Mouse (Mus musculus): ENCODE measurements around the gene Hcfc1r1. TPM values are rescaled to one million over a fixed set of nuclear protein-coding genes. Genes with fewer than 3 reads are reported as not detected.

Hcfc1r1 gene
- polyA plus RNA-seq, 1 experiment from 2014 or later, result 90.3 TPM

DNA sequence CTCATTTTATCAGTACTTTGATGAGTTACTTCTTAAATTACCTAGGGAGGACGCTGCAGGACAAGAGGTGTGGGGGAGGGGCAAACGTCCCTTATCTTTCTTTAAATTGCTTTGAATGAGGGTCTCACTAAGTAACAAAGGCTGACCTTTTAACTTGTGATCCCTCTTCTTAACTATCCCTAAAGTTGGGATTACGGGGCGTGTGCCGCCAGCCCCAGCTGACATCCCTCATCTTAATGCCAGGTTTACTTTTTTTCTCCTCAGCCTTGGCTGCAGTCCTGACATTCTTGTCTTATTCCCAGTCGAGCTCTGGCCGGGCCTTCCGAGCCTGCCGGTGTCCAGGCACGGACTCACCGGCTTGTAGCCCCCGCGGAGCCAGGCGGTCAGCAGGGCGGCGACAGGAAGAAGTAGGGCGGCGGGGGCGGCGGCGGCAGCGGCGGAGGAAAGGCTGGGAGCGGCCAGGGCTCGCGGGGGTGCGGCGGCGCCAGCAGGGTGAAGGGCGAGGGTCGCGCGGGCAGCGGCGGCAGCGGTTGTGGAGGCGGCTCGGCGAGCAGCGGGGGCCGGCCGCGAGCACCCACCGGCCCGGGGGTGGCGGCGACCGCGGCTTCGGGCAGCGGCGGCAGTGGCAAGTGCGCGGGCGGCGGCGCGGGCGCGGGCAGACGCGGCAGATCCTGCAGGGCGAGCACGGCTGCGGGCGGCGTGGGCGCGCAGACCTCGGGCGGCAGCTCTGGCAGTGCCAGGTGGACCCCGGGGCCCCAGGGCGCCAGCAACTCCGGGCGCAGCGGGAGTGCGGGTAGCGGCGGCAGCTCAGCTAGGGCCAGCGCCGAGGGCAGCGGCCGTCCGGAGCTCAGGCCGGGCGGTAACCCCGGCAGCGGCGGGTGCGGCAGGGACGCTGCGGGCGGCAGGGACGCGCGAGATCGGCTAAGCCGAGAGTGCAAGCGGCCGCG, 26.0 kb downstream of the Hcfc1r1 start:
- peak; percentile 72 for ATAC-seq (replicated peaks)
- H3K9me3 ChIP-seq, result no peaks in the 10 kb centered on the region
- H3K36me3 ChIP-seq, result no peaks in the 10 kb centered on the region
- H3K27me3 ChIP-seq, result peaks cover 28% of the 10 kb centered on the region
- no peak overlapping the region for H3K27ac ChIP-seq (replicated peaks)
- H3K4me3 ChIP-seq, result peak overlapping the region; percentile 86
- peak overlapping the region; percentile 100 for H3K4me2 ChIP-seq (replicated peaks)
- peak overlapping the region; percentile 59 for H3K9ac ChIP-seq (replicated peaks)
- WGBS, result under 1% methylated on average over 96 of the region's 101 CpGs
- peaks cover 9% of the 10 kb centered on the region for H3K4me1 ChIP-seq

DNA sequence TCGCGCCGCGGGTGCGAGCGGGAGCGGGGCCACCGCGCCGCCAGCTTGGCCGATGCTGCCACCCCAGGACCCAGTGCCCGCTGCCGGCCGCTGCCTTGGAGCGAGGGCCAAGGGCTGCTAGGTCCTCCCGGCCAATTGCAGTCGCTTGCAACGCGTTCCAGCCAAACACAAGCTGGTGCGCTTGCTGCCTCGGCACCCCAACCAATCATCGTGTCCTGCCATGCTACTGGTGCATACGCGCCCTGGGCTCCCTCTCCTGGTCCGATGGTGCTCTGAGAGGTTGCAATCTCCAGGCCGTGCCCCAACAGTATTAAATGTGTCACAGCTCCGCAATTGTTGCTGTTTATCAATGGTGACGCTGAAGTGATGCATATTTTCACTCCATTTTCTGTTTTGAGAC, 26.7 kb downstream of the Hcfc1r1 start:
- peak overlapping the region; percentile 100 for H3K4me2 ChIP-seq (replicated peaks)
- peaks cover 28% of the 10 kb centered on the region for H3K27me3 ChIP-seq
- peak; percentile 97 for ATAC-seq (replicated peaks)
- no peak overlapping the region for H3K27ac ChIP-seq (replicated peaks)
- H3K9me3 ChIP-seq, result no peaks in the 10 kb centered on the region
- 0% methylated on average over 28 of the region's 28 CpGs for WGBS
- H3K4me3 ChIP-seq, result peak overlapping the region; percentile 86
- H3K9ac ChIP-seq (replicated peaks), result peak overlapping the region; percentile 59
- H3K36me3 ChIP-seq, result no peaks in the 10 kb centered on the region
- H3K4me1 ChIP-seq, result peaks cover 9% of the 10 kb centered on the region

DNA sequence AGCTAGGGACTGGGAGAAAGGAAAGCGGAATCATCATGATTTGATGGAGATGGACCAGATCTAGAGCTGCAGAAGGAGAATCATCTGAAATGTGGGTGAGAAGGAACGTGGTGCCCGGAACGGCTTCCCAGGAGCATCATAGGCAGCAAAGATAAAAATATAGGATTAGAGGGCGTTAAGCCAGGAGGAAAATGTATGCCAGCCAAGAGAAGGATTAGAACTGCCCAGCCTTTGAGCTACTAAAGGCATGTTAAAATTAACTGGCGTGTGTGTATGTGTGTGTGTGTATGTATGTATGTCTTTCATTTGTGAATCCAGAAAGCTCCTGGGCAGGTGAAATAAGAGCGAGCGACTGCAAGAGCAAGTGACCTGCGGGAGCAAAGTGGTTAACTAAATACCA, 29.9 kb downstream of the Hcfc1r1 start:
- Histone ChIP-seq H3K27ac (replicated peaks) (no peak overlapping the region), H3K4me1 (peaks cover 9% of the 10 kb centered on the region), H3K4me3 (no peak overlapping the region), H3K9ac (replicated peaks) (no peak overlapping the region), H3K9me3 (no peaks in the 10 kb centered on the region), H3K4me2 (replicated peaks) (no peak overlapping the region), H3K27me3 (peaks cover 22% of the 10 kb centered on the region), H3K36me3 (no peaks in the 10 kb centered on the region)
- no peak for ATAC-seq (replicated peaks)
- 83% methylated on average over 9 of the region's 9 CpGs for WGBS

DNA sequence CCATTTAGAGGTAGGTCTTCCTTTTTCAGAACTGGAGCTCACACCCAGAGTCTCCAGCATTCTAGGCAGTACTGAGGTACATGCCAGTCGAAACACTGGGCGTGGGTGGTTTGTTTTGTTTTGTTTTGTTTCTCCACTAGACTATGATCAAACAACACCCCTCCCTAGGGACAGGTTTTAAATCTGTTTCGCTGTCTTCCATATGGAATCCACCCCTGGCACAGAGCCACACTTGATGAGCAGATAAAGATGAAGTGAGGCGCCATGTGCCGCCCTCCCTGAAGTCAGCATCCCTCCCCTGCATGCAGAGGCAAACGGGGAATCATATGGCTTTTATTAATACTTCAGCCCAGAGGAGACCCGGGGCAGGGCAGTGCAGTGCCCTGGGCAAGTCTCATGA, 31.3 kb downstream of the Hcfc1r1 start:
- H3K4me2 ChIP-seq (replicated peaks), result no peak overlapping the region
- no peak for ATAC-seq (replicated peaks)
- H3K27ac ChIP-seq (replicated peaks), result no peak overlapping the region
- no peaks in the 10 kb centered on the region for H3K9me3 ChIP-seq
- H3K9ac ChIP-seq (replicated peaks), result no peak overlapping the region
- H3K4me3 ChIP-seq, result no peak overlapping the region
- peaks cover 3% of the 10 kb centered on the region for H3K4me1 ChIP-seq
- peaks cover 8% of the 10 kb centered on the region; the same call in 1 of the 2 replicates for H3K27me3 ChIP-seq
- 49% methylated on average over 7 of the region's 7 CpGs for WGBS
- H3K36me3 ChIP-seq, result no peaks in the 10 kb centered on the region

DNA sequence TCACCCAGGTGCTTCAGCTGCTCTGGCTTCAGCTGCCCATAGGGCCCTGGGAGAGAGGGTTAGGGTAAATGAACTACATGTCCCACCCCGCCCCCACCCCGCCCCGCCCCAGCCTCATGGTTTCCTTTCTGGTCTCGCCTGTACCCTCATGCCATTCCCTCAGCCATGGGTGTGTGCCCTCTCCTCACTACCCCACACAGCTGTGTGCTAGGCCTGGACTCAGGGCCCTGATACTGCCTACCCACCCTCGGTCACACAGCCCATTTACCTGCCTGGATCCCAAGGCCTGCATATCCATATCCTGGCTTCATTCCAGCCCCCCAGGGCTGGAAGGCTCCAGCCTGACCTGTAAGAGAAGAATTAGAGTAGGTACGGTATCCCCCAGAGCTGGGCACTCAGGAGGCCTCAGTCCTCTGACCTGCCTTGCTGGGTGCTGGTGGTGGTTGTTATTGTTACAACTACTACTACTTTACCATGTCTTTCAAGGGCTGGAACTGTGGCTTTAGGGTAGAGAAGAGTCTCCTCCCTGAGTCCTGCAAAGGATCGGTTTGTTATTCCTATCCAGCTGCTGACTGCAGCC, 32.2 kb downstream of the Hcfc1r1 start:
- Histone ChIP-seq H3K9me3 (no peaks in the 10 kb centered on the region), H3K4me3 (no peak overlapping the region), H3K9ac (replicated peaks) (no peak overlapping the region; the same call in 1 of the 2 replicates), H3K27me3 (peaks cover 9% of the 10 kb centered on the region; the same call in 1 of the 2 replicates), H3K36me3 (no peaks in the 10 kb centered on the region), H3K27ac (replicated peaks) (no peak overlapping the region), H3K4me2 (replicated peaks) (no peak overlapping the region), H3K4me1 (no peaks in the 10 kb centered on the region)
- peak; percentile 41 for ATAC-seq (replicated peaks)
- 72% methylated on average over 7 of the region's 7 CpGs for WGBS

DNA sequence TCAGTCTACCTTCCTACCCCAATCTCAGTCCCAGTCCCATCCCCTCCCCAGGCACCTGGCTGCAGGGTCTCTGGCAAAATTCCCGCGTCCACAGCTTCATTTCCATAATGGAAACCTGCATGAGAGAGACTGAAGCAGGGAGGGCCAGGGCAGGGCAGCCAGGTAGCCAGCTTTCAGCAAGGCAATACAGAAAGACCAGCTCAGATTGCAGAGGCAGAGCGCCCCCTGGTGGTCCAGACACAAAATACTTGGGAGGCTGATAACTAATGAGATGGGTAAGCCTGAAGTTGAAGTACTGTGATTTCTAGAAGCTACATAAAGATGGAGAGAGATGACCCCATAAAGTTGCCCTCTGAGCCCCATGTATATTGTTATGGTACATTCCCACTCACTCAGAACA, 32.8 kb downstream of the Hcfc1r1 start:
- H3K4me2 ChIP-seq (replicated peaks), result no peak overlapping the region
- H3K4me3 ChIP-seq, result no peak overlapping the region
- 1% methylated on average over 3 of the region's 3 CpGs for WGBS
- 0 out of 2 replicates have a peak, but pooled peaks cover 6% of the 10 kb centered on the region for H3K27me3 ChIP-seq
- ATAC-seq (replicated peaks), result peak; percentile 44
- H3K4me1 ChIP-seq, result no peaks in the 10 kb centered on the region
- H3K36me3 ChIP-seq, result no peaks in the 10 kb centered on the region
- no peak overlapping the region for H3K27ac ChIP-seq (replicated peaks)
- no peaks in the 10 kb centered on the region for H3K9me3 ChIP-seq
- H3K9ac ChIP-seq (replicated peaks), result no peak overlapping the region; the same call in 1 of the 2 replicates

DNA sequence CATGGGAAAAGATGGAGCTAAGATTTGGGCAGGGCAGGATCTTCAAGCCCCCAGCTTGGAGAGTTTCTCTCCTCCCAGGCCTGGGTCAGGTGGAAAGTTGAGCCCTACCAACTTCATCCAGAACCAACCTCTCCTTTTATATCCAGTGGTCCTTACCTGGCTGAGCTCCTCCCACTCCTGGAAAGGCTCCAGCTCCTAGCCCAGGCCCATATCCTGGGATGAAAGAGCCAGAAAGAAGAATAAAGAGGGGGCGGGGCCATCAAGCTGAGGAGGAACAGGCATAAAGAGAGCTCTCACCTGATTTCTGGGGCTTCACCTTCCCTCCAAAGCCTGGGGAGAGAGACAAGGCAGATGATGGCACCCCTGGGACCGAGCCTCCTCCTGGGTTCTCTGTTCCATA, 43.6 kb downstream of the Hcfc1r1 start:
- Histone ChIP-seq H3K4me3 (no peak overlapping the region), H3K9ac (replicated peaks) (no peak overlapping the region), H3K27ac (replicated peaks) (no peak overlapping the region), H3K4me2 (replicated peaks) (no peak overlapping the region), H3K4me1 (no peaks in the 10 kb centered on the region), H3K27me3 (no peaks in the 10 kb centered on the region), H3K9me3 (no peaks in the 10 kb centered on the region), H3K36me3 (no peaks in the 10 kb centered on the region)
- WGBS, result 54% methylated on average over 2 of the region's 2 CpGs
- no peak for ATAC-seq (replicated peaks)

DNA sequence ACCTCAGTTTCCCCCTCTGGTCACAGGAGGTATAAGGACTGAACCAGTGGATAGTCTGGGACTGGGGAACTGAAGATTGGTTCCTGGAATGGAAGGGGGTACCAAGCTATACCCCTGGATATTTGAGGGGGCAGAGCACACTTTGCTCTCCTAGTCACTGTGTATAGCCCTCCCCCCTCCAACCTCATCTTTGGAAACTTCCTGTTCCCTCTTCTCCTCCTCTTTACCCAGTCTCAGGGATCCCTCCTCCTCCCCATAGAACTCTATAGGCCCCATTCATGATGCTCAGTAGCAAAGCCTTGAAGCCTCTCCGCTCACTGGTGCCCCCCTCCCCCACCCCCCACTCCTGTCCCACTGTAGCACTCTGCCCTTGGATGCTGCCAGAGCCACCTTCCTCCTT, 46.1 kb downstream of the Hcfc1r1 start:
- no peak overlapping the region for H3K27ac ChIP-seq (replicated peaks)

DNA sequence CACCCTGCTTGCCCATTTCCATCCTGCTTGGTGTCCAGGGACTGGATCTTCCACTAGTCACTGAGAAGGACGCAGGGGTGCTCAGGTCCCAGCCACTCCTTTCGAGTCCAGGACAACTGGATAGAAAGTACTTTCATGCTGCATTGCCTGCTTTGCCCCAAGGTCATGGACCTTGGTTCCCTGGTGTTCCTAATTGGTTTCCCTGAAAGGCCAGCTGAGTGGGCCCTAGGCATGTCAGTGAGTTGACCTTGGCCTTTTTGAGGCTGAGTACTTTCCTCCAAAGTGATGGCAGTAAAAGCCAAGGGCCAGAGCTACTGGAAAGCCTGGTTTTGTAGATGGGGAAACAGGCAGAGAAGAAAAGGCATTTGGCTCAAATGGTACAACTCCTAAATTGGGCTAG, 48.5 kb downstream of the Hcfc1r1 start:
- Histone ChIP-seq H3K27ac (replicated peaks) (no peak overlapping the region), H3K27me3 (no peaks in the 10 kb centered on the region), H3K36me3 (no peaks in the 10 kb centered on the region), H3K9ac (replicated peaks) (no peak overlapping the region), H3K4me2 (replicated peaks) (no peak overlapping the region), H3K4me3 (no peak overlapping the region), H3K9me3 (no peaks in the 10 kb centered on the region), H3K4me1 (peaks cover 7% of the 10 kb centered on the region)
- ATAC-seq (replicated peaks), result no peak
- 85% methylated on average over 2 of the region's 2 CpGs for WGBS

More for the DNA sequence above, 46.1 kb downstream of the Hcfc1r1 start:
- no peaks in the 10 kb centered on the region for H3K4me1 ChIP-seq
- H3K27me3 ChIP-seq, result no peaks in the 10 kb centered on the region
- H3K9me3 ChIP-seq, result no peaks in the 10 kb centered on the region
- no peak overlapping the region for H3K9ac ChIP-seq (replicated peaks)
- no peak for ATAC-seq (replicated peaks)
- no peak overlapping the region for H3K4me3 ChIP-seq
- WGBS, result 14% methylated on average over 1 of the region's 1 CpGs
- H3K4me2 ChIP-seq (replicated peaks), result no peak overlapping the region
- no peaks in the 10 kb centered on the region for H3K36me3 ChIP-seq

DNA sequence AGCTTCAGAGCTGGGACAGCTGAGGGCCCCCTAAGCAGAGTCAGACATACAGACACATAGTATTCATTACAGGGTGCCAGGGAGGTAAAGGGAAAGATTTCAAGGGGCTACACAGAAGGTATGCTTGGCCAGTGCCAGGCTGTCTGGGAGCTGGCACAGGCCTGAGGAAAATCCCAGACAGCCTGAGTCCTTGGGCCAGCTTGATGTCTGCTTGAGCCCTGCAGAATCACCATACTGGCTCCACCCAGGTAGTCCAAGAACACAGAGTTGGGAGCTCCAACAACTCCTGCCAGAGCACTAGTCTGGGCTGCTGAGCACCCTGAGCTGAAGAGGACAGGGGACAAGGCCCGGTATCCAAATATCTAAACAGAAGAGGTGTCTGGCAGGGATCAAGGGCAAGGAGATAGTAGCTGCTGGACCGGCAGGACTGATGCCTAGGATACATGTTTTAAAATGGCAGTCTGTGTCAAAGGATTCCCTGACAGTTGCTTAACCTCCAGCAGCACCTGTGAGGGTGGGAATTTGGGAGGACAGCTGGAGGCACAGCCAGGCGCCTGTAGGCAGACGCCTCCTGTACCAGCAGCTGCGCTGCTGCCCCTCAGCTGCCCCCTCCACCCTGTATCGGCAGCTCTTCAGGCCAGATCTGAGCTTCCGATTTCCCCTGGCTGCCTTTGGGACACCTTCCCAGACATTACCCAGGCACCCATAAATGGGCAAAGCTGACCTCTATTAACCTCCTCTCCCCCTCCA, 49.2 kb downstream of the Hcfc1r1 start, which contains the start of gene 1520401A03Rik:
1520401A03Rik (minus strand) TSS at position 408 of the 750 bp plus-strand sequence.
- no peak within 1 kb of the TSS for H3K4me2 ChIP-seq (replicated peaks)
- no peak within 1 kb of the TSS for H3K4me3 ChIP-seq
- no peak within 1 kb of the TSS for H3K27ac ChIP-seq (replicated peaks)
- no peaks in the 10 kb centered on the region for H3K27me3 ChIP-seq
- no peak within 1 kb of the TSS for H3K9ac ChIP-seq (replicated peaks)
- ATAC-seq (replicated peaks), result no peak
- H3K9me3 ChIP-seq, result no peaks in the 10 kb centered on the region
- WGBS, result 83% methylated on average over 7 of the region's 7 CpGs
- H3K4me1 ChIP-seq, result peaks cover 14% of the 10 kb centered on the region
- no peaks in the 10 kb centered on the region for H3K36me3 ChIP-seq

All from forebrain, embryonic 15.5 days (tissue).